Mouse (Mus musculus): ENCODE results near the gene Kras.

DNA sequence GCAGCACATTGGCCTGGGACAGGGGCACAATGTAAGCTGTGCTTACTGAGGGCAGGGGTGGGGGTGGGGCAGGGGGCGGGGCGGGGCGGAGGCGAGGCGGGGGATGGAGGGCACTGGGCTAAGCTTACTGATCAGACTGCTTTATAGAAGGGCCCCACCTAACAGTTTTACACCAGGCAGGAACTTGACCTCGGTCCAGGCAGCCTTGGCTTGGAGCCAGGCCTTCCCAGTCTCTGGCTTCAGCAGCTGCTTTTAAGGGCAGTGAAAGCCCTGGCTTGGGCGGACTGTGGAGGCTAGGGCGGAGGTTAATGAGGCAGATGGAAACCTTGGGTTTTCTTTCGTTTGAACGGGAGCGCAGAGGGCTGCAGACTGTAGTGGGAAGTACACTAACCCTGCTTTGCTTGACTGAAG, 76.3 kb downstream of the Kras start:
- TF ChIP-seq GATA1 (IDR thresholded peaks at IDR 0.05; ENCODE audit: low read length) (no peak), TAL1 (IDR thresholded peaks at IDR 0.05; ENCODE audit: low read length) (no peak)
